Mouse (Mus musculus) megakaryocyte progenitor cell, adult 5-6 weeks (primary cell): ENCODE results near the gene Afmid. TPM values are rescaled to one million over a fixed set of nuclear protein-coding genes. Genes with fewer than 3 reads are reported as not detected.
"Not testable (repeated sequence)": the region's sequence is repeated elsewhere in the genome, so short reads cannot be mapped to it uniquely, and the experiment has no call there.

Experiments
- ATAC-seq: replicated peaks from 2 replicates; pipeline ENCODE4 v1.8.0; 2016; ENCODE audit warnings: mild to moderate bottlenecking, moderate TSS enrichment, inconsistent platforms; ENCODE audit not compliant: poor library complexity
- total RNA-seq, 2 experiments: library from RNA; stranded (forward) in 1 of 2; stranded (reverse) in 1 of 2; fragments of 157-497, 149-512 nt in 1 of 2; fragments of 200-1000 nt in 1 of 2; gene quantifications; 2 replicates each; pipeline versions ENCODE4 v1.2.3 to v1.2.4; 2015 to 2017

The Afmid gene
- total RNA-seq (2015) (0.85 and 1.5 TPM in 2 replicates), total RNA-seq (2017) (2.6 and 3.0 TPM in 2 replicates)

DNA sequence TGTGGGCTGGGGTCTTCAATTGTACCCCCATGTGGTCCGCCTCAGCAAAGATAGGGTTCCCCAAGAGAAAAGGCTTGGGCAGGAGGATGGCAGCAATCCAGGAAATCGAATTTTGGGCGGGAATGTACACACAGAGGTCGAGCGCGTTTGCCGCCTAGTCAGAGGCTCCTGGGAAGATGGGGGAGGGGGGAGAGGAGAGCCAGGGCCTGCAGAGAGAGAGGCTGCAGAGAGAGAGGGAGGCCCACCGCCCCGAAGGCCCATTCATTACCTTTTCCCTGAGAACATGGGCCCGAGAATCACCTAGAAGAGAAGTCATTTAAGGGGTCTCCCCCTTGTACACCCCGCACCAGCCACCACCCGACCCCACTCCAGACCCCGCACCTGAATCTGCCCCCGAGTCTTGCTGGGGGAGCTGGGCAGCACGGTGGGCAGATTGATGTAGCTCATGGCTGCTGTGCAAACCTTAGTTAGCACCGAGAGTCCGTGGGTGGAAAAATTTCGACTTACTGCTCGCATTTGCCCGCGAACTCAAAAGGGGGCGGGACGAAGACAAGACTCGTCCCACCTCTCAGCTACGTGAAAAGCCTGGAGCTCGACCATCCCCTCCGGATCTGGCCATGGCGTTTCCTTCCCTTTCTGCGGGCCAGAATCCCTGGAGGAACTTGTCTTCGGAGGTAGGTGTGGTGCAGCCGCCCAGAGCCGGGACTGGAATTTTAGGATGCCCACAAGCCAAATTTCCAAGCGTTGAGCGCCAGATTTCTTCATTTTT lies at the start of gene Afmid, which contains the start of gene Tk1:
Afmid (plus strand) TSS at position 592 of the 769 bp plus-strand sequence.
Tk1 (minus strand) TSS at position 760 of the 769 bp plus-strand sequence.
- ATAC-seq, result peak; percentile 40

GRCm38 (mm10) chr11:117776085-117776792 lies 49.5 kb upstream of the Afmid start:
- ATAC-seq, result no peak

- ATAC-seq, result no peak
These were observed 48.6 kb upstream of the Afmid start for GRCm38 (mm10) chr11:117777111-117777510.

GRCm38 (mm10) chr11:117778031-117778430 lies 47.7 kb upstream of the Afmid start:
- ATAC-seq, result no peak

DNA sequence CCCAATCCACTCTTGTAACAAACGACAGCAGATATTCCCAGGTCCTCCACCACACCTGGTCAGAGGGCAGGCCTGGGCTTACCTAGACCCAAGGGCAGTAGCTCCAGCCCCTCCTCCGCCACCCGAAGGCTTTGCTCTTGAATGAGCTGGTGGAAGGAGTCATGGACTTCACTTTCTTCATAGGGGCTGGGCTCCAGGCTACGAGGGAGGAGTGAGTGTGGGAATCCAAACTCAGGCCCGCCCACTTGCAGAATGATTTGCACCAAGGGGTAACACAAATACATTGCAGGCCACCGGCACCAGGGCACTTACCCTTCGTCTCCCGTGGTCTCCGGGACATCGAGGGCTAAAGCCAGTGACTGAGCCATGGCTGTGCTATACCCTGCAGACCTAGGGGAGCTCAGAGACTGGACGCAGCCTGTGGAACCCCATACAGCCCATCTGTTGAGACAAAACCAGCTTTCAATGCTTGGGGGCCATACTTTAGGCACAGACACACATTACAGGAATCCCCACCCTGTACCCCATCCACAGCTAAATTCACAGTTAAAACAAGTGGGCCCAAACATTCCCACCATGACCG lies 46.8 kb upstream of the Afmid start:
- ATAC-seq, result no peak

GRCm38 (mm10) chr11:117779434-117780198 lies 46.1 kb upstream of the Afmid start:
- peak; percentile 14 for ATAC-seq

- 0 out of 2 replicates have a peak, but pooled peaks have one; percentile 0 for ATAC-seq
These were observed 45.6 kb upstream of the Afmid start for GRCm38 (mm10) chr11:117780199-117780515.

GRCm38 (mm10) chr11:117780582-117781111 lies 45.1 kb upstream of the Afmid start:
- peak; percentile 60 for ATAC-seq

- ATAC-seq, result no peak; the same call in 1 of the 2 replicates
These were observed 44.4 kb upstream of the Afmid start for GRCm38 (mm10) chr11:117781199-117781821.

- ATAC-seq, result peak; percentile 4
These were observed 43.6 kb upstream of the Afmid start, which contains the start of the genes Tmc8 and Tmc6 for GRCm38 (mm10) chr11:117781993-117782704. TSS of gene Tmc8 (plus strand) at chr11:117782076. TSS of gene Tmc6 (minus strand) at chr11:117782198.

DNA sequence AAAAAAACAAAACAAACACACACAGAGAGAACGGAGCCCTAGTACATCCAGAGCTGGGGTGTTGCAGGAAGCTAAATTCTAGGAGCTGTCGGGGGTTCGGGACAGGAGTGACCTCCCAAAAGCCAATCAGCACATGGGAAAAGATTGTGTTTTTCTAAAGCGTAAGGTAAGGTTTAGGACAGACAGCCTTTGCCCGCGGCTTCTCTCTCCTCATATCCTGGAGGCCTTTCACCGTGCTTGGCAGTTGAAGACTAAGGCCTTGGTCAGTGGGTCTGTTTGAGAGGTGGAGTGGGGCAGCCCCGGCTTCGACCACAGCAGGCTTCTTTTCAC lies 43.1 kb upstream of the Afmid start:
- ATAC-seq, result no peak

- ATAC-seq, result peak; percentile 7; the same call in 1 of the 2 replicates
These were observed 42.6 kb upstream of the Afmid start for GRCm38 (mm10) chr11:117783089-117783488.

DNA sequence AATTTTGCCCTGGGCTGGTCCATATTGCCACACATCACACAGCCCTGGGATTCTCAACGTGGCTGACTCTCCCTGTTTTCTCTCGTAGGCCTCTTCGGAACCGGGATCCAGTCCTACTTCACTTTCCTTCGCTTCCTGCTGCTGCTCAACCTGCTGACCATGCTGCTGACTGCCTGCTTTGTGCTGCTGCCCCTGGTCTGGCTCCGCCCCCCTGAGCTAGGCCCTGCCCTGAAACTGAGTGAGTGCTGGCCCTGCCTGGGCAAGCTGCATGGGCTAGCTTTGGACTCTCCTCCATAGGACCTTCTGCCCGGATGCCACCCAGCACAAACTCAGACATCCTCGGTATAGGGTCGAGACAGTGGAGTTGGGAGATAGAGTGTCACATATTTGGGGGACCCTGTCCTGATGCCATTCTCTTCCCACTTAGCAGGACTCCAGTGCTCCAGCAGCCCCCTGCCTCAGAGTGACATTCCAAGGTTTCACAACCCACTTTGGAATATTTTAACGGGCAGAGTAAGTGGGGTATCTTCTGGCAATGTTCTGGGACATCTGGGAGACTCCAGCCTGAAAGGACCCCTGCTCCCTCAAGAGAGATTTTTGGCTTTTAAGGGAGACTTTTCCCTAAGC lies 41.9 kb upstream of the Afmid start:
- ATAC-seq, result no peak

DNA sequence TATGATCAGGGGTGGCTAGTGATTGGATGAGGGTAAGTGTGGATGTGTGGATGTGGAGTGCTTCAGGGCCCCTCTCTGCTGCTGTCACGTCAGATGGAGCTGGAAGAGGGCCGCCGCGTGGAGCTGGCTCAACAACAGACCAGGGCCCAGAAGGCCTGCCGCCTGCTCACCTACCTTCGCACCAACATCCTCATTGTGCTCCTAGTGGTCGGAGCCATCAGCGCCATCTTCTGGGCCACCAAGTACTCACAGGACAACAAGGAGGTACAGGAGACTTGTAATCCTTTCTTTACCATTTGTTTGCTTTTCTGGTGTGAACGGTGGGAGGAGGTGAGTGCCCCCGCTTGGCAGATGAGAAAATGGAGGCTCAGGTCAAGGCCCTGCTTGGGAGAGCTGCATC lies 39.4 kb upstream of the Afmid start:
- ATAC-seq, result peak; percentile 64

GRCm38 (mm10) chr11:117788481-117788880 lies 37.2 kb upstream of the Afmid start:
- ATAC-seq, result not testable (repeated sequence)

DNA sequence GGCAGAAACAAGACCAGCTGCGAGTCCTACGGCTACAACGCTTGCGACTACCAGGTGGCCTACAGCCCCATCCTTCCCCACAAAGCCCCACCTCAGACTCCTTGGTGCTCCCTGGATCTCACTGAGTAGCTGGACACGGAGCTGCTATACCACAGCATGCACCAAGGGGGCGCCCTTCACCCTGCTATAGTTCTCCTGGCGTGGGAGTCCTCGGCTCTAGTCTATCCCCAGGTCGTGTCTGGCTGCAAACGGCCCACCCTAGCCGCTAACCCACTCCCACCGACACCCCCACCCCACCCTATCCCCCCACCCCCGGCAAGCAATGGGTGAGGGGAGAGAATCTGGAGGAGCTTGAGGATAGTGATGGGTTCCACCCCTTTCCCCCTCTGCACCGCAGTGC lies 35.4 kb upstream of the Afmid start:
- ATAC-seq, result peak; percentile 61

- no peak for ATAC-seq
These were observed 34.9 kb upstream of the Afmid start for GRCm38 (mm10) chr11:117790703-117791440.

DNA sequence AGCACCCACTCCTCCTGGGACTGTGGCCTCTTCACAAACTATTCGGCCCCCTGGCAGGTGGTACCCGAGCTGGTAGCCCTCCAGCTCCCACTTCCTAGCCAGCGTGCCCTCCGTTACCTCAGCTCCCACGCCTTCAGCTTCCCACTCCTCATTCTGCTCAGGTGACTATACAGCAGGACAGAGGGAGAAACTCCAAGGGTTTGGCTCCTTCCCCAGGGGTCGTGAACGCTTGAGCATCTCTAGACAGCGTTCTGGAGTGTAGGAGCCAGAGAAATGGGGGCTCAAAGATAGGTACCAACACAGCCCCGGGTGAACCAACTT lies 34.3 kb upstream of the Afmid start:
- no peak for ATAC-seq
